Mouse (Mus musculus): ENCODE data around the gene Gm7075. TPM values are rescaled to one million over a fixed set of nuclear protein-coding genes. Genes with fewer than 3 reads are reported as not detected.
A peak's percentile ranks its signal among the peaks of the same experiment; 100 is the strongest.
"Not testable (repeated sequence)": the region's sequence is repeated elsewhere in the genome, so short reads cannot be mapped to it uniquely, and the experiment has no call there.

Gm7075 gene
- total RNA-seq, 2 experiments from 2014 or later: not detected

GRCm38 (mm10) chr10:63423591-63424474, 2.2 kb upstream of the Gm7075 start:
- no peak for DNase-seq (ENCODE audit: low spot score in 2 of 2)

- DNase-seq (ENCODE audit: low spot score in 2 of 2): no peak
Observed at GRCm38 (mm10) chr10:63422736-63422992, 1.1 kb upstream of the Gm7075 start.

GRCm38 (mm10) chr10:63417061-63417460, 4.5 kb downstream of the Gm7075 start:
- DNase-seq (ENCODE audit: low spot score in 2 of 2): no peak

- no peak for DNase-seq (ENCODE audit: low spot score in 2 of 2)
Observed at GRCm38 (mm10) chr10:63415850-63416249, 5.7 kb downstream of the Gm7075 start.

- no peak for DNase-seq (ENCODE audit: low spot score in 2 of 2)
Observed at GRCm38 (mm10) chr10:63415287-63415686, 6.3 kb downstream of the Gm7075 start.

GRCm38 (mm10) chr10:63412756-63413155, 8.8 kb downstream of the Gm7075 start:
- no peak for DNase-seq (ENCODE audit: low spot score in 2 of 2)

GRCm38 (mm10) chr10:63411674-63412073, 9.9 kb downstream of the Gm7075 start:
- not testable (repeated sequence) for DNase-seq (ENCODE audit: low spot score in 2 of 2)

GRCm38 (mm10) chr10:63410162-63410956, 11.2 kb downstream of the Gm7075 start:
- no peak for DNase-seq (ENCODE audit: low spot score in 2 of 2)

- DNase-seq (ENCODE audit: low spot score in 2 of 2): no peak
Observed at GRCm38 (mm10) chr10:63403636-63404035, 18.0 kb downstream of the Gm7075 start.

GRCm38 (mm10) chr10:63402731-63403504, 18.7 kb downstream of the Gm7075 start:
- no peak for DNase-seq (ENCODE audit: low spot score in 2 of 2)

GRCm38 (mm10) chr10:63396963-63397362, 24.6 kb downstream of the Gm7075 start:
- no peak for DNase-seq (ENCODE audit: low spot score in 2 of 2)

GRCm38 (mm10) chr10:63388948-63389347, 32.6 kb downstream of the Gm7075 start:
- DNase-seq (ENCODE audit: low spot score in 2 of 2): no peak

GRCm38 (mm10) chr10:63386991-63387390, 34.6 kb downstream of the Gm7075 start:
- no peak for DNase-seq (ENCODE audit: low spot score in 2 of 2)

GRCm38 (mm10) chr10:63386444-63386843, 35.1 kb downstream of the Gm7075 start:
- DNase-seq (ENCODE audit: low spot score in 2 of 2): peak; percentile 49 to 79

- not testable (repeated sequence) for DNase-seq (ENCODE audit: low spot score in 2 of 2)
Observed at GRCm38 (mm10) chr10:63385897-63386296, 35.7 kb downstream of the Gm7075 start.

- peak; percentile 39 to 75 for DNase-seq (ENCODE audit: low spot score in 2 of 2)
Observed at GRCm38 (mm10) chr10:63382372-63383279, 39.0 kb downstream of the Gm7075 start, which contains the start of gene Dnajc12. TSS of gene Dnajc12 (plus strand) at chr10:63382443.

- DNase-seq (ENCODE audit: low spot score in 2 of 2): no peak
Observed at GRCm38 (mm10) chr10:63381498-63382280, 39.9 kb downstream of the Gm7075 start, which contains the start of gene Sirt1. TSS of gene Sirt1 (minus strand) at chr10:63381704.

GRCm38 (mm10) chr10:63378948-63379680, 42.5 kb downstream of the Gm7075 start:
- DNase-seq (ENCODE audit: low spot score in 2 of 2): no peak

GRCm38 (mm10) chr10:63377468-63377867, 44.1 kb downstream of the Gm7075 start:
- peak in 1 of 2 experiments; percentile 30 for DNase-seq (ENCODE audit: low spot score in 2 of 2)
